Mouse (Mus musculus): ENCODE measurements around the gene Gtf3c5.

Gtf3c5 gene

DNA sequence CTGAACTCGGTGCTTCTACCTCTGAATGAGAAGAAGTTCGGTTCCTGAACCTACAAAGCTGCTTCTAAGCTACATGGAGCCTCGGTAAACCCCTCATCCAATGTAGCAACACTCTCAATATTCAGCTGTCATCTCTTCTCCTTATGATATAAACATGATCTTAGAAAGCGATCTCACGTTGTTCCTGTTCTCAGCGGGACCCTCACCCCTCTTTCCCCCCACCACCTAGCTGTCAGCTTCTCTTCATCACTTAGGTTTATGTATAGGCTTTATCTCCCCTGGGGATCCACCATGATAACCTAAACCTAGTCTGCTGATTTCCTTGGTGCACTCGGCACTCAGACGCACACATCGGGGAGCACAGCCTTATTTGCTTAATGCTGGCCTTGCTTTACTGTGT is at the start of gene Gtf3c5:
TSS of gene Gtf3c5 (minus strand) at position 101 of the 400 bp plus-strand sequence.
- no peak for DNase-seq

DNA sequence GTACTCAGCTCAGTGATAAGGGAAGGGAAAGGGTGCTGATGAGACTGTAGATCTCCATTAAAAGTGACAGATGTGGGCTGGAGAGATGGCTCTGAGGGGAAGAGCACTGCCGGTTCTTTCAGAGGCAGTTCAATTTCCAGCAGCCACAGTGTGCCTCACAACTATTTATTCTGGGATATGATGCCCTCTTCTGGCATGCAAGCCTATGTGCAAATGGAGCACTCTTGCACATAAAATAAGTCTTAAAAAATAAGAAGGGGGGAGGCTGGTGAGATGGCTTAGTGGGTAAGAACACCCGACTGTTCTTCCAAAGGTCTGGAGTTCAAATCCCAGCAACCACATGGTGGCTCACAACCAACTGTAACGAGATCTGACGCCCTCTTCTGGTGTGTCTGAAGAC is 49.6 kb upstream of the Gtf3c5 start:
- no peak for DNase-seq

DNA sequence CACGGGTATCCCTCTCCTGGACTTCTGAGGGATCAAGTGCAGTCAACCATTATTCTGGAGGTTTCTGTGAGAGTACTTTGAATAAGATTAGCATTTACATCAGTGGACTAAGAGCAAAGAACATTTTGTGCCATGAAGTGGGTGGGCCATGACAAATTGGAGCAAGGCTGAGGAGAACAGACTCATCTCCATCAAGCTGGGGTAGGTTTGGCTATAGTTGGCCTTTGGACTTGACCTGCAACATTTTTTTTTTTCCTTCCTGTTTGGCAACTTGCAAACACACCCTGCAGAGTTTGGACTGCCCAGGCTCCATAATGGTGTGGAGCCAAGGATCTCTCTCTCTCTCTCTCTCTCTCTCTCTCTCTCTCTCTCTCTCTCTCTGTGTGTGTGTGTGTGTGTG is 49.1 kb upstream of the Gtf3c5 start:
- DNase-seq = peak; percentile 37 to 64

DNA sequence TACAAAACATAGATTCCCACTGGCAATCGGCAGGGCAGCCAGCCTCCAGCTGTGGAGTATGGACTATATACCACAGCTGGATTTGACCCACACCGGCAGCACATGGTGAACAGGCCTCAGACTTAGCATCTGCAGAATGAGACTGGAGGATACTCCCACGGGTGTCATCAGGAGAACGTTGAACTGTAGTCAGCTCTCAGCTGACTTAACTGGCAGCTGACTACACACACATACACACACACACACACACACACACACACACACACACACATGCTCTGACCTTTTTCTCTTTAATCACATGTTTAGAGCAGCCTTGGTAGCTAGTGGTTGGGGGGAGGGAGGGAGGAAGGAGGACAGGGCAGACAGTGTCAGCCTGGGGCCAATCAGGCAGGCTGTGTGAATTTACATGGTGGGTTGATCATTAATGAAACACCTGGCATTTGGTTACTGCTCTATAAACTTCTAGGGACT is 46.4 kb upstream of the Gtf3c5 start:
- peak; percentile 71 to 88 for DNase-seq

DNA sequence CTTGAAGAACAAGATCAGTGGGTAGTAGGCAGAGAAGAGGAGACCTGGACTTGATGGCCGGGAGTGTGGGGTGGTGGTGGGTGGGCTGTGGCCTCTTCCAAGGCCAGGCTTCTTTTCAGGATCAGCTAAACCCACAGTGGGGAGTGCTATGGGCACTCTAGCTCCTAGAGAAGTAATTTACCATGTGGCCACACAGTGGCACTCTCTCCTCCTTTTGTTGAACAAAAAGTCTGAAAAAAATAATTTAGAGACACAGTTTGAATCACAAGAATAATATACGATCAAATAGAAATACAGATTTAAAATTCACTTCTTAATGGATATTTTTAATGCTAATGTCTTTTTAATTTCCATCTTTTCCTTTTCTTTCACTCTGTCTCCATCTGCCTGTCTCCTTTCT is 44.5 kb upstream of the Gtf3c5 start:
- peak in 1 of 2 experiments; percentile 58 for DNase-seq

DNA sequence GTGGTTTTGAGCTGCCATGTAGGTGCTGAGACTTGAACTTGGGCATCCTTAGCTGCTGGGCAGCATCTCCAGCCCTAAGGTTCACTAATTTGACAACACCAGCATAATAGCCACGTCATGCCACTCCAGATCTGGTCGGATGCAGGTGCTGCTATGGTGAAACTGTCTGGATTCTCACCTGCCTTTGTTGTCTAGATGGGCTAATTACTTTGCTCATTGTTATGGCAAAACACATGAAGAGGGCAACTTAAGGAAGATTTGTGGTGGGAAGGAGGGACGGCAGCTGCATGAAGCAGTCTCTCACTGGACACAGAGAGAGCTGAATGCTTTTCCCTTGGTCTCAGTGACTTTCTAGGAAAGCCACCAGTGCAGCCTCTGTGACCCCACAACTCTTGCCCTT is 42.5 kb upstream of the Gtf3c5 start:
- DNase-seq = no peak

DNA sequence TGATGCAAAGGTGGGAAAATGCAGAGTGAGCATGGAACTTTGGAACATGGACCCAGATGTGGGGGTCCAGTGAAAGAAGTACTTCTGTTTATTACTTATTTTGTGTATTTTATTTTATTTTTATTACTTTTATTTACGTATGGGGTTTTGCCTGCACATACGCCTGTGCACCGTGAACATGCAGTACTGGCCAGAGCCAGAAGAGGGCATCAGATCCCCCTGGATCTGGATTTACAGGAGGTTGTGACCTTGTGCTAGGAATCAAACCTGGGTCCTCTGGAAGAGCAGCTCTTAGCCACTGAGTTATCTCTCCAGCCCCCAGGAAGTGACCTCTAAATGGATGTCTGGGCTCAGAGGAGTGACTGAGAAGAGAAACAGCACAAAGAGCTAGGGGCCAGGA is 41.3 kb upstream of the Gtf3c5 start:
- DNase-seq = no peak

DNA sequence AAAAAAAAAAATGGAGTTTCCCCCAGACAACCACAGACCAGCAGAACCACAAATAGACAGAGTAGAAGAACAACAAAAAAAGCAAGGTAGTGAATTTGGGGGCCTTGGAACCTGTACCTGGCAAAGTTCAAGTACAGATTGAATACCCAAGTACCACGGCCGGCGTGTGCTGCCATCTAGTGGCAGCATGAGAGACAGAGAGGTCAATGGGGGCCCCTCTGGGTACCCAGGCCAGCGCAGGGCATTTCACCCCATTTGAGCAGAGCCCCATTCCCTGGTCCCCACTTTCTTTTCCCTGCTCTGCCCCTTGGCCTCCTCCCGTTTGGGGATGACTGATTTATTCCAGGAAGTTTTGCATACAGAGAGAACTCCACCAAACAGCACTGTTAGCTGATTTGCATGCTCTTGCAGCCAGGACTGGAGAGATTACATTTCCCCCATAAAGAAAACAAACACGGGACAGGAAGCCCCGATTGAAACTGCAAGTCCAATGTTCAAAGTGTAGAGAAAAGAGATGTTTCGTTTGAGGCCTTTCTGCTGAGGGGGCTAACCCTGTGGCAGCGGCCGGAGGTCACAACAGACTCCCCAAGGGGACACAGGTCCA is 39.1 kb upstream of the Gtf3c5 start:
- DNase-seq = peak; percentile 30 to 76

DNA sequence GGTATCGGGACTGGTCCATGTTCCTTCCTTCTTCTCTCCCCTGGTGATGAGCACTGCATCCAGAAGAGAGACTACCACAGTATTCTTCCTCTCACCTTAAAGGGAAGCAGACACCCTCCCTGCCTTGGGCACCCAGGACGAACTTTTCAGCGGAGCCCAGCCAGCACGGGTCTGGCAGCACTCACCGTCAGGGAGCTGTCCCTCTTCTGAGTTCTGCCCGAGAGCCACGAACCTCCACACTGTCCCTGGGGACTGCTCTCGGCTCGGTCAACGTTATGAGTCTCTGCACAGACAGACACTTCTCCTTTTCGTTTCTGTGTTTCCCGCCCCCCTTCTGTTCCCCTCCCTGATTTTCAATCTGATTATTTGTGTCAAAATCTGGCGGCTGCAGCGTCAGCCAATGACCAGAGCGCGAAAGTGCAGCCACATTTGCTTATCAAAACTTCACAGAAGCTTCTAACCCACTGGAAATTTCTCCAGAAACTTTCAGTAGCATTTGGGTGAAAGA is 38.2 kb upstream of the Gtf3c5 start, which contains the start of gene Gfi1b:
TSS of gene Gfi1b (minus strand) at position 319 of the 508 bp plus-strand sequence.
- DNase-seq = peak in 1 of 2 experiments; percentile 15

DNA sequence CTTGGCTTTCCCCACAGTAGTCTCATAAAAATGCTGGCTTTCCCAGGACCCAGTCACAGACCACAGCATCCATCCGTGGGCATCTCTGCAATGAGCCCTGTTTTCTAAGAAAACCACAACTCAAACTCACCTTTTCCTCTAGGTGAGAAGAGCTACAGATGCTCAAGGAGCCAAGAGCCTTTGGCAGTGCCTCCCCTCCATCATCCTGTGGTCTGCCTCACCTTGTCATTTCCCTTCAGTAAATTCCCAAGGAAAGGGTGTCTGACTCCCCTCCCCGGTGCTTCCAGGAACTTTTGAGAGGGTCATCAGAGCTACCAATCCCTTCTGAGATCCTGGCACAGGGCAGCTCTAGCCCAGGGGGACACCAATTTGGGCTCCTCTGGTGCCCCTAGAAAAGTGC is 37.6 kb upstream of the Gtf3c5 start:
- DNase-seq = no peak

DNA sequence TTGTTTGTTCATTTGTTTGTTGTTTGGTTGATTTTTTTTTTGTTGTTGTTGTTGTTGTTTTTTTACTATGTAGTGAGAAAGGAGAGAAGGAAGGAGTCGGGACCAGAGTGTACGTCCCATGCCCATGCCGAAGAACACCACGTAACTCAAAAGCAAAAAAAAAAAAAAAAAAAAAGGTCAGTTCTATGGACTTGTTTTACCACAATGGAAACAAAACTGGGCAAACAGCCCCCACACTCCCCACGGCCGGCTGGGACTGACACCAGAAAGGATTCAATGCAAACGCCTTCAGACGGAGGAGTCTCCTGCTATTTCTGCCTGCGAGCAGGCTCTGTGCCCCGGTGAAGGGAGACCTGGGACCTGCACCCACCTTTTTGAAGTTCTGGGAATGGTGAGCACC is 37.0 kb upstream of the Gtf3c5 start:
- DNase-seq = no peak

DNA sequence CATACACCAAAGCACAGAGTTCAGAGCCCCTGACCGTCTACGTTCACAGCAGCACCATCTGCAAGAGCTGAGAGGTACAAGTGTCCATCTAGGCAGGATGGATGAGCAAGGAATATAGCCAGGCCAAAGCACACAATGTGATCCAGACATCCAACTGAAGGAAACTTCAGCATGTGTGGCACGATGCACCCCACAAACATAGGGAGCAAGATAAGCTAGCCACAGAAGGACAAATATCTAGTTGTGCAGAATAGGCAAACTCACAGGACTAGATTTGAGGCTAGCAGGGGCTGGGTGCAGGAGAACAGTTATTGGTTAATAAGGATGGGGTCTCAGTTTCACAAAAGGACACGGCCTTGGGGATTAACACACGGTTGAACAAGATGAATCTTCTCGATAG is 35.8 kb upstream of the Gtf3c5 start:
- DNase-seq = no peak

DNA sequence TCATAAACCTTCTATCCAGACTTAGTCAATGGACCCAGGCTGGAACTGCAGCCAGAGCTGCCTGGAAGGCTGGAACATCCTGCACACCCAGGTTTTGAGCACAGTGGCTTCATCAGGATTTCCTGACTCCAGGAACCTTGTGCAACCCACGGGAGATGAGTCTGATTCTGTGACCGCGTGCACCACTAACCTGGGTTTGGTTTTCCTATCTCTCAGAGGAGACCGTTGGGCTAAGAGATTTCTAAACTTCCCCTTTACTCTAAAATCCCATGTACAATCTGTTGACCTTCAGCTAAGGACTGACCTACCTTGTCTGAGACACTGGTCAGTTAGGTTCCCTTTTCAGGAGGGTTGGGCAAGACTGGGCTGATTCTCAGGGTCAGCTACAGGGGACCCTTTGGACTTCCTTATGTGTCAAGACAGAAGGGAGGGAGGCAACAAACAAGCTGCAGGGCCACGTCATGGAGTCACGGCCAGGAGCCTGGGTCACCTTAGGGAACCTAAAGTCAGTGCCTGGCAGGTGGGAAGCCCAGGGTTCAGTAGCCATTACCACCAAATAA is 35.3 kb upstream of the Gtf3c5 start:
- no peak for DNase-seq

DNA sequence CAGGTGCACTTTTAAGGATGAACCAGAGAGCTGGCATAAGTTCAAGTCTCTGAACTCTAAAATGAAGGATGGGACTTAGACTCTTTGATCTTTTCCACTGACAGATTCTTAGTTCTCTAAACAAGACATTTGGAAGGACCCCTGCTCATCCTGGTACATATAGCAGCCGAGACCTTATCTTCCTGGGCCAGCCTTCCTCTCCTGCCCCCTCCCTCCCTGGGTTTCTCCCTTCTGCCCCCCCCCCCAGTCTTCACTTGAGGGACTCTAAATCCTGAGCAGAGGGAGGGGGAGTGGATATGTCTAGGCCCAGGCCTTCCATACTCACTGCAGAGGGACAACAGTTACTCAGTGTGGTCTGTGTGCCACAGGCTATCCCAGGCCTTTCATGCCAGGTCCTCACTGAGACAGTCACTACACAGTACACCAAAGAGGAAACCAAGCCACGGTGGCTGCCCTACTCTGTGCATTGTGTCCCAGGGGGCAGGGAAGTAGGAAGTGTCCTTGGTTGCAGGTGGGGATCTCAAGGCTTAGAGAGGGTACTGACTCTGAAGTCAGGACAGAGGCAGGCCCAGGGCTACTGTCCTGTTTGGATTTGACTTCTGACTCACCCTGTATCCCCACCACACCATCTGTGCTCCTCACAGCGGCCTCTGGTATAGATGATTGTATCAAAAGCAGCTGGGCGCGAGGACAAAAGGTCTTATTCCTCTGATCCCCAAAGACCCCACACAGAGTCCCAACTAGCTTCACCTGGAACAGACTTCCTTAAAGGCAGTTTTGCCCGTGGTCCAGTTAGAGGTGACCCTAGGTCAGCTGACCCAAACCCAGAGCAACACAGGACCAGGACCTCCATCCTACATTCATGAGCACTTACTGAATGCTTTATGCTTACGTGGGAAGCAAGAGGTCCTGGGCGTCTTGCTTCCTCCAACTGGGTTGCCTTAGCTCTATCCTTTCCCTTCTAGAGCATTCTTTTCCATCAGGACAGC is 34.2 kb upstream of the Gtf3c5 start:
- no peak for DNase-seq

DNA sequence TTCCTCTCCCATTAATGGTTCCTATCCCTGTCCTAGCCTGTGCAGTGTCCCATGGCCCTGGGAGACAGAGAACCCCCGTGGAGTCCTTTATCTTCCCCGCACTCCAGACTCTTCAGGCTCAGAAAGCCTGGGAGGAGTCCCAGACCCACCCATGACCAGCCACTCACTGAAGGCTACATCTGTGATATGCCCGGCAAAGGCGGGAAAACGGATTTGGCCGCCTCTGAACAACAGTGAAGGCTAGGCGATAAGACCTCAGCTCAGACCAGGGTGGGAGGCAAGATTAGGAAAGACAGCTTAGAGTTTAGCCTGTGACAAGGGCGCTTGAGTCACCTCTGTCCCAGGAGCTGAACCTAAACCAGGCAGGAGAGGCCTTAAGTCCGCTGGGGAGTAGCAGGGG is 33.3 kb upstream of the Gtf3c5 start:
- DNase-seq = no peak

DNA sequence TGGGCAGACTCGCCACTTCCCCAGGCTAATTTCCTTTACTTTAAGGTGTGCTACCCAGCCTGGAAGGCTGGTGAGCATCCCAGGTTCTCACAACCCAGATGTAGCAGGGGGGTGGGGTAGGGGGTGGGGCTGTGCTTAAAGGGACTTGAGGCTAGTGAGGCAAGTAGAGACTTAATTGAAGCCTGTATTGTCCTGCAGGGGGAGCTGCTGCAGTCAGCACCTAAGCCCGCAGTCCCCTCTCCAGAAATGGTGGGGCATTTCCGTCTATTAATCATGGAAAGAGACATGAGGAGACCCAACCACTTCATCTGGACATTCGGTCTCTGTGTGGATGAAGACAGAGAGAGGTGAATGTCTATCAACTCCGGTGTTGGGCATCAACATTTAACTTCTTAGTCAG is 32.8 kb upstream of the Gtf3c5 start:
- peak in 1 of 2 experiments; percentile 42 for DNase-seq

DNA sequence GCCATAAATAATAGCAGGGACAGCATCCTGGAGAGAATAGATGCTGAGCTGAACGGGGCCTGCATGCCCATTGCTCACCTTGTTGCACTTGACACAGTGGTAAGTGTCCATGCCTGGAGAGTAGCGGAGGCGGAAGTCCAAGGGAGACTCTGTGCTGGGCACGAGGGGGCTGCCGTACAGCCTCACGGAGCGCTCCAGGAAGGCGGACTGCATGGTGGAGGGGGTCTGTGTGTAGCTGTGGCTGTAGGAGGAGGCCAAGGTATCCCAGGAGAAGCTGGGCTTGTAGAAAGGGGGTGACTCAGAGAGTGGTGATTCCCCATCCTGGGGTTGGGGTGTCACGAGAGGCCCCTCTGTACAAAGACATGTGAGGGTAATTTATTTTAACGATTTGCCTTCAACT is 30.0 kb upstream of the Gtf3c5 start:
- no peak for DNase-seq

DNA sequence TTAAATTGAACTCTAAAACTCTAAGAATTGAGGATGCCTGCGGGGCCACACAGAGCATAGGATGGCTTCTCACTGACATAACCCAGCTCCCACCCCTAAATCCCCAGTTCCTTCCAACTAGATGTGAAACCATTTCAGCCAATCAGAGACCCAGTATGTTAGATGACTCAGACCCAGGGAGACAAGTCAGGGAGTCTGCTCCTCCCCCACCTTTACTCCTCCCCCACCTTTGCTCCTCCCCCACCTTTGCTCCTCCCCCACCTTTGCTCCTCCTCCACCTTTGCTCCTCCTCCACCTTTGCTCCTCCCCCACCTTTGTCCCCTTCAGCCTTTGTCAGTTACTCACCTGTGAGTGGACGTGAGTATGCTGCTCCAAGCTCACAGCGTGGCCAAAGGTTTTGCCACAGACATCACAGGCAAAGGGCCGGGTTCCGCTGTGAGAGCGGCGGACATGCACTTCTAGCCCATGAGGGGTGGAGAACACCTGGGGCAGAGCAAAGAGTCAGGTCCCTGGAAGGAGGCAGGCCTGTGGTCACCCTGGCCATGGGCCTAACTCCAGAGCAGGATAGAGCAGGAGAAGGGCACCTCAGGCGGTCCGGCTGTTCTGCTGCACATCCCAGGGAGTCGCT is 29.0 kb upstream of the Gtf3c5 start:
- DNase-seq = no peak

DNA sequence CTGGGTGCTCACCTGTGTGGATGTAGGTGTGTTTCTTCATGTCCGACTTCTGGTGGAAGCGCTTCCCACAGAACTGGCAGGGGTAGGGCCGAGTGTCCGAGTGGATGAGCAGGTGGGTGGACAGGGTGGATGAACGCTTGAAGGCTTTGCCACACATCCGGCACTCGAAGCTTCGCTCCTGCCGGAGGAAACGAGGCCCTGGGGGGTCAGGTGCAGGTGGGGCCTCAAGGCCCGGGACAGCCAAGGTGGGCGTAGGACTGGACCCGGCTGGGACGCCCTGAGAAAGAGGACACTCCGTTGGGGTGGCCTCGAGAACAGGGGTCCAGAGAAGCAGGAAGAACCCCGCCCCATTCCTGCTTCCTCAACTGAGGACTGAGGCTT is 27.8 kb upstream of the Gtf3c5 start:
- no peak for DNase-seq

DNA sequence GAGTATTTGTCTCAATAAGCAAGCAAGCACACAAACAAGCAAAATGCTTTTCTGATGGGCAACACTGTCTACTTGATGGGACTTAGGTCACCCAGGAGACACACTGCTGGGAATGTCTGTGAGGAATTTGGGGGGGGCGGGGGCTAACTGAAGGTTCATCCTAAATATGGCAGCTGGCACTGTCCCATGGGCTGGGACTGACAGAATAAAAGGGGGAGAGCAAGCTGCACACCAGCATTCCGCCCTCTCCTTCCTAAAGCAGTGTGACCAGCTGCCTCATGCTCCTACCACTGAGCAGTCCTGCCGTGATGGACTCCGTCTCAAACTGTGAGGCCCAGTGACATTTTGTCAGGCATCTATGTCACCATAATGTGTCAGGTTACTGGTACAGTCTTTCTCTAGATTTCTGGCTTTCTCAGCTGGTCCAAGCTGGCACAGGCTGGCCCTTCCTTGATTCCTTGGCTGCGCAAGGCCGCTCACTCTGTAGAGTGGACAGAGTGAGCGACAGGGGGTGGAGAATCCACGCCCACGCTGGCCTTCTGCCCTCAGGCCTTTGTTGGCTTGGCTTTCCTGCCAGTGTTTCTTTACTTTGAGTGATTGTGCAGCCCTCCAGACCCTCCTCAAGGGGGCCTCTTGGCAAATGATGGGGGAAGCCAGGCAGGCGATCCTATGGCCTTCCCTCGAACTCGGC is 27.3 kb upstream of the Gtf3c5 start:
- DNase-seq = no peak

DNA sequence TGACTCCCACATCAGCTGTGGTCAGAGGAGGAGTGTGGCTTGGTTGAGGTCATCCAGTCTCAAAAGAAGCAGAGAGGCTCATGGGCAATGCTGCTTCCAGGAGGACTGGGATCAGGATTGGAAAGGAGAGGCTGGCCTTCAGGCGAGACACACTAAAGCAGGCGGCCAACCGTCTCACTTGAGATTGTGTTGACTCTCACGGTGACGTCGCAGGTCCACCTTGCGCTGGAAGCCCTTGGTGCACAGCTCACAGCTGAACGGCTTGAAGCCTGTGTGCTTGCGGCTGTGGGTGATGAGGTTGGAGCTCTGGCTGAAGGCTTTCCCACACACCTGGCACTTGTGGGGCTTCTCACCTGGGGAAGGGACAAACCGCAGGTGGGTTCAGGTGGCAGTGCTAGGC is 26.3 kb upstream of the Gtf3c5 start:
- DNase-seq = no peak
